Mouse (Mus musculus) neural tube, embryonic 11.5 days (tissue): ENCODE results near the gene Tradd. TPM values are rescaled to one million over a fixed set of nuclear protein-coding genes. Genes with fewer than 3 reads are reported as not detected.

Source experiments
- ATAC-seq: fragments of 200-750 bp; cut with Nextera tagmentation; 2 replicates; pipeline ENCODE4 v1.8.0; 2017; ENCODE audit warnings: moderate number of reproducible peaks, mild to moderate bottlenecking, moderate TSS enrichment, moderate library complexity; ENCODE audit not compliant: insufficient read depth, low FRiP score, low TSS enrichment
- DNase-seq: peaks from one replicate; pipeline ENCODE4 v3.0.0-alpha.2; 2015; ENCODE audit warnings: low spot score
- H3K27ac ChIP-seq: fragments of 300-500 bp; sonication (generic); 2 replicates; pipeline ENCODE4 v1.5.1; 2014; ENCODE audit warnings: low read depth, mild to moderate bottlenecking, low read length
- H3K27me3 ChIP-seq: fragments of 300-500 bp; sonication (generic); 2 replicates; pipeline ENCODE4 v1.6.1; 2014; ENCODE audit warnings: mild to moderate bottlenecking, low read length, mixed read lengths; ENCODE audit not compliant: control insufficient read depth, insufficient read depth
- H3K36me3 ChIP-seq: fragments of 300-500 bp; sonication (generic); 2 replicates; pipeline ENCODE4 v1.6.1; 2014; ENCODE audit warnings: mild to moderate bottlenecking, low read length, moderate library complexity, mixed read lengths; ENCODE audit not compliant: control insufficient read depth, insufficient read depth
- H3K4me1 ChIP-seq: fragments of 300-500 bp; sonication (generic); 2 replicates; pipeline ENCODE4 v1.6.1; 2014; ENCODE audit warnings: low read length, mixed read lengths; ENCODE audit not compliant: control insufficient read depth, insufficient read depth
- H3K4me2 ChIP-seq: fragments of 300-500 bp; sonication (generic); 2 replicates; pipeline ENCODE4 v1.6.1; 2014; ENCODE audit warnings: low read depth, mild to moderate bottlenecking, moderate library complexity
- H3K4me3 ChIP-seq: fragments of 300-500 bp; sonication (generic); 2 replicates; pipeline ENCODE4 v1.5.1; 2014; ENCODE audit warnings: low read depth, low read length
- H3K9ac ChIP-seq: fragments of 300-500 bp; sonication (generic); 2 replicates; pipeline ENCODE4 v1.6.1; 2014; ENCODE audit warnings: mild to moderate bottlenecking, low read length
- H3K9me3 ChIP-seq: fragments of 300-500 bp; sonication (generic); 2 replicates; pipeline ENCODE4 v1.6.1; 2016; ENCODE audit warnings: low read length; ENCODE audit not compliant: control insufficient read depth
- WGBS: fragments of 180-500 bp; shearing (Covaris S2); extraction: QIAGEN DNeasy Blood & Tissue Kit; methylation state at CpG from one replicate; pipeline ENCODE4 v1.1.7; 2014; 5-methylcytosine and 5-hydroxymethylcytosine counted together
- polyA plus RNA-seq: library from polyadenylated mRNA; unstranded; fragments of >200 nt; fragmentation: Nextera tagmentation; extraction: Ambion mirVana; gene quantifications from 2 replicates; pipeline ENCODE4 v1.2.1, GENCODE M21; 2014

Gene Tradd
- polyA plus RNA-seq, 1 experiment from 2014 or later: 14.9 TPM

DNA sequence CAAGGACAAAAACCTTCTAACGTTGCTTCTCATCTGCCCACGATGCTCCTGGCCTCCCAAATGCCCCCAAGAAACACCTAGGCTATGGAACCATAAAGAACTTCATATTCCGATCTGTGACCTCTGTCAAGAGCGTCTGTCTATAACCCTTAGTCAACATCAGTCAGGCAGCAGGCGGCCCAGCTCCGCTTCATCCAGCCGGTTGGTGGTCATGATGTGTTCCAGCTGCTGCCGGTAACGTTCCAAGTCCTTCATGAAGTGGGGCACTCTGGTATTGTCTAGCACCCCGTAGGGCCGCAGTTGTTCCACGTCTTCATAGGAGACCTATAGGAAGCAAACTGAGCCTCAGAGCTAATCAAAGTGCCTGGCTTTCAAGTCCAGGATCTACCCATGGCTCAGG, 17.4 kb upstream of the Tradd start:
- Histone ChIP-seq H3K27me3 (peaks cover 40% of the 10 kb centered on the region), H3K4me1 (no peaks in the 10 kb centered on the region), H3K9me3 (no peaks in the 10 kb centered on the region), H3K36me3 (0 out of 2 replicates have a peak, but pooled peaks cover 4% of the 10 kb centered on the region), H3K4me2 (no peak overlapping the region), H3K4me3 (no peak overlapping the region), H3K27ac (no peak overlapping the region), H3K9ac (no peak overlapping the region)
- DNase-seq (no peak), ATAC-seq (no peak)
- 82% methylated on average over 12 of the region's 12 CpGs for WGBS

DNA sequence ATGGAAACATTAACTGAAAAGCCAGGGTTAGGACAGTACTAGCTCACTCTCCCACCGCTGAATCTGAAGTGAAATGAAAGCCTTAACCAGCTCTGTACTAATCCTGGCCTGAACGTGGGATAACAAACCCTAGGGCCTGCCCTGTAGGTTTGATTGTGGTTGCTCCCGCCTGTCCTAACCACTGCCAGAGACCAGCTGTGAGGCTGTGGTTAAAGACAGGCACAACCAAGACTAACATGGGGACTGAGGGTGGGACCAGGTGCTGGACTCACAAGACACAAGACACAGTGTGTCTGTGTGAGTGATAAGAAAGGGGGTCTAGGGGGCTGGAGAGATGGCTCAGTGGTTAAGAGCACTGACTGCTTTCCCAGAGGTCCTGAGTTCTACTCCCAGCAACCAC, 16.2 kb upstream of the Tradd start:
- Histone ChIP-seq H3K4me3 (no peak overlapping the region), H3K4me1 (0 out of 2 replicates have a peak, but pooled peaks cover 2% of the 10 kb centered on the region), H3K36me3 (0 out of 2 replicates have a peak, but pooled peaks cover 4% of the 10 kb centered on the region), H3K9ac (no peak overlapping the region), H3K27ac (no peak overlapping the region), H3K4me2 (no peak overlapping the region), H3K9me3 (no peaks in the 10 kb centered on the region), H3K27me3 (peaks cover 52% of the 10 kb centered on the region)
- WGBS: 65% methylated on average over 3 of the region's 3 CpGs
- DNase-seq: no peak
- no peak for ATAC-seq

DNA sequence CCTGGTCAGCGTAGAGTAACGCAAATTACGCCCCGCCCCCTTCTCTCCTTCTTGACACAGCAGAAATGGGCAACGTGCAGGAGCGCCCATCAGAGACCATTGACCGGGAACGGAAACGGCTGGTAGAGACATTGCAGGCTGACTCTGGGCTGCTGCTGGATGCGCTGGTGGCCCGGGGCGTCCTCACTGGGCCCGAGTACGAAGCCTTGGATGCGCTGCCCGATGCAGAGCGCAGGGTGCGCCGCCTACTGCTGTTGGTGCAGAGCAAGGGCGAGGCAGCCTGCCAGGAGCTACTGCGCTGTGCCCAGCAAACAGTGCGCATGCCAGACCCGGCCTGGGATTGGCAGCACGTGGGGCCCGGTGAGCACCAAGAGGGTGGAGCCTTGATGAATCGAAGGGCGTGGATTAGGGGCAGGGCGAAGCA, 14.5 kb upstream of the Tradd start:
- no peaks in the 10 kb centered on the region for H3K9me3 ChIP-seq
- H3K9ac ChIP-seq: no peak overlapping the region
- 0 out of 2 replicates have a peak, but pooled peaks cover 2% of the 10 kb centered on the region for H3K4me1 ChIP-seq
- ATAC-seq (0 out of 2 replicates have a peak, but pooled peaks have one; percentile 2), DNase-seq (peak; percentile 33)
- 0 out of 2 replicates have a peak, but pooled peaks cover 4% of the 10 kb centered on the region for H3K36me3 ChIP-seq
- H3K27ac ChIP-seq: no peak overlapping the region
- 3% methylated on average over 27 of the region's 28 CpGs for WGBS
- H3K27me3 ChIP-seq: peaks cover 68% of the 10 kb centered on the region
- H3K4me2 ChIP-seq: no peak overlapping the region
- H3K4me3 ChIP-seq: 0 out of 2 replicates have a peak overlapping the region, but pooled peaks have one; percentile 7

DNA sequence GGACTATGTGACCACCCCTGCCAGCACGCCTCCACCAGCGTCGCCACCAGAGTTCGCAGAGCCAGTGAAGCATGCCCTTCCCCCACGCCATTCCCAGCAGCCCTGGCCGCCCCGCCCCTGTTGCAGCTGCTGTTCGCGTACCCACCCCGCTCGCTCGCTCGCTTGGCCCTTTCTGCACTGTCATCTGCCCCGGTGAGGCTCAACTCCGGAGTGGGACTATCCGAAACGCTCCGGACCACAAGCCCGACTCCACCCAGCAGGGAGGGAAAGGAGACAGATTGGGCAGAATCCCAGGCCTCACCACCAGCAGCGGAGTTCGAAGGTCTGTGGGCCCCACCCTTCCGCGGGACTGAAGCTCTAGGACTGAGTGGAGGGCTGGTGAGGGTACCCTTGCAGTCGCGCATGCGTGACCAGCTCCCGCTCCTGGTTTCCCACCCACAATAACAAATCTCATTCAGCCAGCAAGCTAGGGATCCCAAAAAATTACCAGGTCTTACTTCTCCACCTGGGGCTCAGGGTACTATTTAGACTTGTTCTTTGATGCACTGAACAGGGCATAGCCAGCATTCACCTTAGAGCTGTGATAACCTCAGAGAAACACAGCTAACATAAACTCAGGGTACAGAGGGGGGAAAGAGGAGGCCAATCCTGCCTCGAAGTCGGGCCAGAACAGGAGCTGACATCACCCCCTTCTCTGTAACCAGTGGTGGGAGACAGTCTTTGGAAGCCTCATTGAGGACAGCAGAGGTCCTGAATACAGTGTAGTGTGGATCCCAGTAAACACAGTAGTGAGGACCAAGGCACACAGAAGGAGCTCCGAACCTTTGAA, 12.1 kb upstream of the Tradd start:
- Histone ChIP-seq H3K4me3 (peak overlapping the region; percentile 36), H3K9me3 (no peaks in the 10 kb centered on the region), H3K27ac (no peak overlapping the region), H3K27me3 (peaks cover 90% of the 10 kb centered on the region), H3K36me3 (no peaks in the 10 kb centered on the region), H3K4me1 (0 out of 2 replicates have a peak, but pooled peaks cover 2% of the 10 kb centered on the region), H3K9ac (peak overlapping the region; percentile 53), H3K4me2 (peak overlapping the region; percentile 63)
- WGBS: 3% methylated on average over 30 of the region's 30 CpGs
- ATAC-seq (peak; percentile 60), DNase-seq (peak; percentile 72)

DNA sequence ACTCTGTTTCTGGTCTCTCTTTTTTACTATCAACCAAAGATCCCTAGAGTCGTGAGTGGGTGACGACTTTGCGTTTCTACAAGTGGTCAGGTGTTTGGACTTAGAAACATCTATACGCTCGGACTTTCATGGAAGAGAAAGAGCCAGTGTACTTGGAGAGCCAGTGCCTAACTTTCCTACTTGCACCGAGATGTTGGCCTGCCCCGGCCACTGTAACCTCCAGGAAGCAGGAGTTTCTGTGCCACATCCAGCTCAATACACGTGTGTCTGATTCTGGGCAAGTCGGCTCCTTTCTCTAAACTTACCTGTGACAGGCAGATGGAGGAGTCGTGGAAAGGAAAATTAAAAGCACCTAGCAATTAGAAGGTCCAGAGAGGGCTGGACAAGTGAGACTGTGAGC, 11.4 kb upstream of the Tradd start, which contains the start of gene Nol3:
Gene Nol3 (plus strand): TSS at position 301 of the 400 bp plus-strand sequence.
- 6% methylated on average over 10 of the region's 10 CpGs for WGBS
- no peak within 1 kb of the TSS for H3K27ac ChIP-seq
- DNase-seq (no peak), ATAC-seq (no peak)
- no peaks in the 10 kb centered on the region for H3K9me3 ChIP-seq
- H3K36me3 ChIP-seq: no peaks in the 10 kb centered on the region
- peaks cover 96% of the 10 kb centered on the region for H3K27me3 ChIP-seq
- peak within 1 kb of the TSS; percentile 63 for H3K4me2 ChIP-seq
- H3K9ac ChIP-seq: peak within 1 kb of the TSS; percentile 53
- H3K4me3 ChIP-seq: peak within 1 kb of the TSS; percentile 36
- 0 out of 2 replicates have a peak, but pooled peaks cover 2% of the 10 kb centered on the region for H3K4me1 ChIP-seq

DNA sequence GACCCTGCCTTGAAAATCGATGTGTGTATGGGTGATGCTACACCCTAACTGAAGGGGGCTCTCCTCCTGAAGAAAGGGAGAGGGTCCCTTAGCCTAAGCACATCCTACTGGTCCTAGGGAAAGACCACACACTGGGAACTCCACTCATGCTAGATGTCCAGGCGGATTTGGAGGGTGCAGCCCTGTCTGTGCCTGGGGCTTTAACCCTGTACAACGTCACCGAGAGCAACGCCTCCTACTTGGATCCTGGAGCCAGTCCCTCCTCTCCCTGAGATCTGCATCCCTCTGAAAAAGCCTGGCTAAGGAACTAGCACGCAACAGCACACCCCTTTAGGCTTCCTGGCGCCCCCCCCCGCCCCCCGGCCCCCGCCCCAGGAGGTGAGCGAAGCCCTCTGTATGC, 11.0 kb upstream of the Tradd start:
- peaks cover 98% of the 10 kb centered on the region for H3K27me3 ChIP-seq
- H3K9ac ChIP-seq: no peak overlapping the region
- no peak overlapping the region for H3K4me3 ChIP-seq
- H3K27ac ChIP-seq: no peak overlapping the region
- ATAC-seq (no peak), DNase-seq (no peak)
- peak overlapping the region; percentile 3; the same call in 1 of the 2 replicates for H3K4me2 ChIP-seq
- H3K36me3 ChIP-seq: no peaks in the 10 kb centered on the region
- 6% methylated on average over 11 of the region's 11 CpGs for WGBS
- H3K9me3 ChIP-seq: no peaks in the 10 kb centered on the region
- 0 out of 2 replicates have a peak, but pooled peaks cover 2% of the 10 kb centered on the region for H3K4me1 ChIP-seq

DNA sequence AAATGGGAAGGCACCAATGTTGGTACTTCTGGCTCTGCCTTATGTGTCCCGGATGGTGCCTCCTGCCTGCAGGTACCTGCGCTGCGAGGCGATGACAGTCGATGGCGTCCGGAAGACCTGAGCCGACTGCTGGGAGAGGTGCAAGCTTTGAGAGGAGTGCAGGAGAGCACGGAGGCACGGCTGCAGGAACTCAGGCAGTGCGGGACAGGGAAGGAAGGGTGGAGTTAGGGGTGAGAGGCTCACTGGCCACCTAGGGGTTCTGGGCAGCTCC, 6.4 kb upstream of the Tradd start:
- Histone ChIP-seq H3K36me3 (no peaks in the 10 kb centered on the region), H3K27ac (no peak overlapping the region), H3K4me2 (no peak overlapping the region), H3K4me3 (no peak overlapping the region), H3K9me3 (no peaks in the 10 kb centered on the region; the same call in 1 of the 2 replicates), H3K4me1 (peaks cover 10% of the 10 kb centered on the region; the same call in 1 of the 2 replicates), H3K27me3 (peaks cover 99% of the 10 kb centered on the region), H3K9ac (no peak overlapping the region)
- DNase-seq (no peak), ATAC-seq (no peak)
- 3% methylated on average over 11 of the region's 11 CpGs for WGBS

DNA sequence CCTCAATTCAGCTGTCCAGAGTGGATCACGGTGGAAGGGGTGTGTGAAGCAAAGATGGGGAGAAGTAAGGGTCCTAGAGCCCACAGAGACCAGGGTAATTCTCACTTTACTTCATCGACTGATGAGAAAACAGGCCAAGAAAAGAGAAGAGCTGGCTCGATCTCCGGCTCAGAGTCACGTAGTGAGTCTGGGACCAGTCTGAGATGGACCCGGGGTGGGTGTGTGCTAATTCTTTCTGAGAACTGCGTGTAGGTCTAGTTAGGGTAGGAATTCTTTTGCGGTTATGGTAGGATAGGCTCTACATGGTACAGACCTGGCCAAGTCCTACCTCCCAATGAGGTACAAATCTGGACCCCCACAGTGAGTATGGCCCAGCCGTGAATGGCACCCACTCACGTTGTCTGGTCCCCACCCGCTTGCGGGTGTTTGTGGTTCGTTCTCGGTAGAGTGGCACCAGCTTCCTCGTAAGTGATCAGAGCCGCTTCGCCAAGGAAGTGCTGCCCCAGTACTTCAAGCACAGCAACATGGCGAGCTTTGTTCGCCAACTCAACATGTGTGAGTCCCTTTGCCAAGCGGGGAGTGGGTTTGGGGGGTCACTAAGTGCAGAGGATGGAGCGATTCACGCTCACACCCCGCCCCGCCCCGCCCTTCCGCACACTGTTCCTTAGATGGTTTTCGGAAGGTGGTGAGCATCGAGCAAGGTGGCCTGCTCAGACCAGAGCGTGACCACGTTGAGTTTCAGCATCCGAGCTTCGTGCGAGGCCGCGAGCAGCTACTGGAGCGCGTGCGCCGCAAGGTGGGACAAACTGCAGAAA, 5.9 kb upstream of the Tradd start:
- ATAC-seq: no peak
- H3K4me3 ChIP-seq: peak overlapping the region; percentile 41
- DNase-seq: no peak
- no peak overlapping the region for H3K27ac ChIP-seq
- peaks cover 10% of the 10 kb centered on the region; the same call in 1 of the 2 replicates for H3K4me1 ChIP-seq
- 1% methylated on average over 39 of the region's 39 CpGs for WGBS
- H3K9me3 ChIP-seq: no peaks in the 10 kb centered on the region; the same call in 1 of the 2 replicates
- peak overlapping the region; percentile 70; the same call in 1 of the 2 replicates for H3K4me2 ChIP-seq
- H3K36me3 ChIP-seq: no peaks in the 10 kb centered on the region
- no peak overlapping the region; the same call in 1 of the 2 replicates for H3K9ac ChIP-seq
- H3K27me3 ChIP-seq: peaks cover 99% of the 10 kb centered on the region
